Mouse (Mus musculus) CD8-positive naive resting alpha-beta T cell, adult 2 months (primary cell): Measurements from ENCODE around the gene Dbndd2.

Source experiments
- DNase-seq, 2 experiments: peaks; one replicate each; pipeline ENCODE4 v3.0.0; 2022; ENCODE audit warnings: low read depth in 2 of 2, low spot score in 2 of 2

Gene Dbndd2

DNA sequence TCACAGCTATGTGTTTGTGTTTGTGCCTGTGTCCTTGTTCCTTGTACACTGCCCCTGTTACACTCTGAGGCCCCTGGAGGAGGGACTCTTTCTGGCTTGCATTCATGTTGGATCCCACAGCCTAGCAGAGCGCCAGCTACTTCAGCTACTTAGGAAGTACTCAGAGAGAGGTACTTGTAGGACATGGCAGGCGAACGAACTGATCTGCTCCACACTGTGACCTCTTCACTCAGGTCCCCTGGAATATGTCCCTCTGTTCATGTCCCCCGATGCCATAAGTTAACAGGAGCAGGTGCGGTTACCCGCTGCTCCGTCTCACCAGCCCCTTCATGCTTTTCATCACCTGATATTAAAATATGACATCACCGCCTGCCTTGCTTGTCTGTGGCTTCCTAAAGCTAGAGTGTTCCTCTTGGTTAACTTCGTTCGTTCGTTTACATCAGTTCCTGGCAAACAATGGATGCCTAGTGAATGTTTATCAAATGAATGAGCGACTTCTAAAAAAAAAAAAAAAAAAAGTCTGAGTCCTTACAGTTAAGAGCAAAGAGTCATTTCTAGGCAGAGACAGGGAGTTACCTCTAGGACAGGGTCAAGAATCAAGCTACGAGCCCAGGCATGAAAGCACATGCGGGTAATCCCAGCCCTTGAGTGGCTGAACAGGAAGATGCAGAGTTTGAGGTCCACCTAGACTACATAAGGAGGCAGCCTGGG is 32.7 kb upstream of the Dbndd2 start:
- DNase-seq = no peak

GRCm38 (mm10) chr2:164453887-164454500 is 31.9 kb upstream of the Dbndd2 start:
- no peak for DNase-seq

- no peak for DNase-seq
Observed at GRCm38 (mm10) chr2:164454846-164455245, 31.1 kb upstream of the Dbndd2 start.

GRCm38 (mm10) chr2:164455421-164456190 is 30.3 kb upstream of the Dbndd2 start:
- DNase-seq = no peak

DNA sequence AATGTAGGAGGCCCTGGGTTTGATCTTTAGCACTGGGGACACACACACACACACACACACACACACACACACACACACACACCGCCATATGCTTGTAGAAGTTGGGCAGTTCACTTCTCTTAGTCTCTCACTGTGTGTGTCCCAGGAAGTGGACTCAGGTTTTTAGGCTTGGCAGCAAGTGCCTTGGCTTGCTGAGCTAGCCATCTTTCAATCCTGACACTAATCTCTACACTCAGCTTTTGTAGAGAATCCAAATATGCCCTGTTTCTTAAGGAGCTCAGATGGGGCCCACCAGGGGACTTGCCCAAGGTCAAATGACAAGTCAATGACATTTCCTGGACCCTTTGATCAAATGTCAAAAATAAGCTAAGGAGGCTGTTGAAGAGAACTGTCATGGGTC is 29.5 kb upstream of the Dbndd2 start:
- DNase-seq = no peak

DNA sequence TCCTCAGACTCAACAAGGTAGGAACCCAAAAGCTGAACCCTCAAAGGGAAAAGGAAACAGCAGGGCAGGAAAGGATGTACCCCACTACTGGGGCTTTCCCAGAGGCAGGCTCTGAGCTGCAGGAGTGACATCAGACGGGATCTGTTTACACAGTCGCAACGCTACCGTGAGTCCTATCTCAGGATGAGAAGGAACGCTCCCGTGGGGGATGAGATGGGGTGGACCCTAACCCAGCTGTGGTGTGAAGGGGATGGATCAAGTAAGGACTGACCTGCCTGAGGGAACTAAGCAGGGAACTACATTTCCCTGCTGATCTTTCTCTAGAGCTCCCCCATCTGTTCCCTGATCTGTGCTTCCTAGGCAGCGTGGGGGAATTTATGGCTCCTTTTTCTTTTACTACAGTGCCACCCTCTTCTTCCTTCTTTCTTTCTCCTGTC is 29.0 kb upstream of the Dbndd2 start, which contains the start of gene Sys1:
Gene Sys1 (plus strand): TSS at position 101 of the 437 bp plus-strand sequence.
- DNase-seq = no peak

DNA sequence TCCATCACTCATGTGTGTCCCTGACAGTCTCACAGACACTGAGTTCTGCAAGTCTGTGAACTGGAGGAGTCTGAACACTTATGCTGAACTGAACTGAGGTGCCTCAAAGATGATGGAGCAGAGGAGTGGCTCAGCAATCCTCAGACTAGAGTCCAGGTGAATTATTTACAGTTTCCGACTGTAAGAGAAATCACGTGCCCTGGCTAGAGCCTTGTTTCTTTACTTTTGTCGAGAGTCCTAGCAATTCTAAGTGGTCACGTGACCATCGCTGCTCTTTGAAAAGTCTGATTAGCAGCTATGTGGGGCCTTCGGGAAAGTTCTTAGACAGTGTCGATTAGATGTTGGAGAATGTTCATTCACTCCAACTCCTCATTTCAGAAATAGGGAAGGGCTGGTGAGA is 28.0 kb upstream of the Dbndd2 start:
- no peak for DNase-seq

DNA sequence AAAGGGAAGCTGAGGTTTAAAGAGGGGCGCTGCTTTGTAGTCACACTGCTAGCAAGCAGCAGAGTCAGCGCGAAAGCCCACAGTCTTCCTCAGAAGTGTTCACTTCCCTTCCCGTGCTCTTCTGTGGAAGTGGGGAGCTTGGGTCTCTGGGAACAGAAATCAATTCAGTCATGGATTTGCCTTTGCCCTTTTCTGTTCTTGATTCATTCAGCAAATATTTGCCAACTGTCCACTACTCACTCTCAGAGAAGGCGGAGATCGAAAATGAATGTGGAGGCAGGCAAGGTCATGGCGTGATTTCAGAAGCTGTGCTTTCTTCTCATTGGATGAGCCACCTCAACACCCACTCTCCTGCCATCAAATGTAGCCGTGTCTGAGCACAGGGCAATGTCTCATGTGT is 27.4 kb upstream of the Dbndd2 start:
- DNase-seq = no peak

- peak; percentile 92 to 93 for DNase-seq
Observed at GRCm38 (mm10) chr2:164460745-164461551, 25.0 kb upstream of the Dbndd2 start, which contains the start of gene Gm20458. Gene Gm20458, plus strand, starts transcription at chr2:164460967.

DNA sequence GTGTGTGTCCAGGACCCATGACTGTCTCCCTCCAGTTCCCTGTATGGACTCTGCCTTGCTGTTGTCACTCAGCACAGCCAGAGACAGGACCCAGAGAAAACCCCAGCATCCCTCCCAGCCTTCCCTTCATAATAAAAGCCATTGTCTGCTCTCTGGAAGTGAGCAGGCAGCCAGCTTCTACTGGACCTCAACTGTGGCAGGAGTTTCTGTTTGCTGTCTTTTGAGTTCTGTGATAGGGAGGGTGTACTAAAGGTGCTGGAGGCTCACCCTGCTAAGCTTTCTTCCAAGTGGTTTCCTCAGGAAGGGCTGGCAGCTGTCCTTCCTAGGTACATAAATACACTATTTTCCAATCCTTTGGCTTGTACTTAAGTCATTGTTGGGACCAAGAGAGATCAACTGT is 20.7 kb upstream of the Dbndd2 start:
- DNase-seq = no peak

- no peak for DNase-seq
Observed at GRCm38 (mm10) chr2:164466787-164467186, 19.1 kb upstream of the Dbndd2 start.

GRCm38 (mm10) chr2:164470254-164470653 is 15.7 kb upstream of the Dbndd2 start:
- DNase-seq = peak; percentile 42 to 52

DNA sequence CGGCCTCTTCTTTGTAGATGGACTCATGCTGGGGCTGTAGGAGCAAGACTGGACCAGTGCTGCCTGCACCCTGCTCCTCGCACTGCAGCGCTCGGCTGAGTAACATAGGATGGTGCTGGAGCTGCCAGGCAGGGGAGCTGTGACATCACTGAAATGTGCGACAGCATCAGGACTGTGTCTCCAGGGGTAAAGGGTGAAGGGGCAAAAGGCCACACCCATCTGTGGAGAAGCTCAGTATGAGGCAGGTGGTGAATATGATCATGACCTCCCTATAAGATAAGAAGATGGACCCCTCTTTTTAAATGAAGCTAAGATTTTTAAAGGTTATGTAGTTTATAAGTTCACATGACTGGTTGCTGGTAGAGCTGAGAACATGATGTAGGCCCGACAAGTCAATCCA is 12.3 kb upstream of the Dbndd2 start, which contains the start of gene Trp53tg5:
Gene Trp53tg5 (minus strand): TSS at position 101 of the 400 bp plus-strand sequence.
- DNase-seq = no peak

DNA sequence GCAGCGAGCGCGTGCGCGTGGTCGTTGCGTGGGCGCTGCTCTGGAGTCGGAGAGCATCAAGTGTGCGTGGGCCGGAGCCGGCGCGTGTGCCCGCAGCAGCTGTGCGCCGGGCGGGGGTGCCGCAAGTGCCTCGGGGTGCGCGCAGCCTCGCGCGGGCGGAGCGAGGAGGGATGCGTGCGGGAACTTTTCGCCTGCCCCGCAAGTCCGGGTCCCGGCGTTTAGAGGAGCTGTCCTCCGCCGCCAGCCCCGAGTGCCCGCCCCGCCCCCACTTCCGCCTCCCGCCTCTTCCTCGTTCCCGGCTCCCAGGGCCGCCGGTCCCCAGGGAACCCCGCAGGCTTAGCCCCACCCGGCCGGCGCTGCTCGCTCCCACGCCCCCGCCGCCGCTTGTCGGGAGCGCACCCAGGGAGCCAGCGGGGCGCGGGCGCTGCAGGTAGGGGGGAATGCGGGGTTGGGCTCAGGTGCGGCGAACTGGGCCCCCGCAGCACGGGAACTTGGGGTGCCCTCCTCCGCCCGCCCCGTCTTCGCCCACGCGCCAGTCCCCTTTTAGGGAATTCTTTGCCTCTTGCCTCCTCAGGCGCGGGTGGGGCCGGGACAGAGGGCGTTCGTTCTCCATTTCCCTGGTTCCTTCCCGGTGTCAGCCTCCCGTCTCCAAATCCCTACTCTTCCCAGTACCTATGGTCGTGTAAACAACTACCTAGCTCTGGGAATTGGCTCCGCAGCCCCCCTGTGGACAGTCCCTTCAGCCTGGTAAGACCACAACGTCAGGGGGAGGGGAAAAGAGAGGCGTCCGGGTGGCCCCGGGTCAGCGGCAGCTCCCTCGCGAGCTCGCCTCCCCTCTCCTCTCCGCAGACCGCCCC is 580 bp downstream of the Dbndd2 start:
- peak in 1 of 2 experiments; percentile 6 for DNase-seq

DNA sequence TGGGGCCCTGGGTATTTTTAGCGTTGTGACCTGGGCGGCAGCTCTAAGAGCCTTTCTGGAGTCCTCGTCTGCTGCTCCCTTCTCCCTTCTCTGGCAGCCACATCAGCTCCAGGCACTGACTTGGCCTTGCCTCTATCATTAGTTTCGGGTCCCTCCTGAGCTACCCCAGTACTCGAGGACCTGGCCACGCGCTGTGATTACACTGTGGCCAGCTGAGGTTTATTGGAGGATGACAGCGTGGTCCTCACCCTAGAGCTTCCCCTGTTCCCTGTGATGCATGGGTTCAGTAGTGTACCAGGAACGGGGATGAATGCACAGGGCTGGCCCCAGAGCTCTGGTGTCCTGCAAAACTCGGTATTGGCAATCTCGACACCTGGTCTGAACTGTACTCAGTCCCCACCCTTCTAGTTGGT is 1.2 kb downstream of the Dbndd2 start:
- DNase-seq = no peak

- no peak for DNase-seq
Observed at GRCm38 (mm10) chr2:164487812-164488211, 1.9 kb downstream of the Dbndd2 start.

DNA sequence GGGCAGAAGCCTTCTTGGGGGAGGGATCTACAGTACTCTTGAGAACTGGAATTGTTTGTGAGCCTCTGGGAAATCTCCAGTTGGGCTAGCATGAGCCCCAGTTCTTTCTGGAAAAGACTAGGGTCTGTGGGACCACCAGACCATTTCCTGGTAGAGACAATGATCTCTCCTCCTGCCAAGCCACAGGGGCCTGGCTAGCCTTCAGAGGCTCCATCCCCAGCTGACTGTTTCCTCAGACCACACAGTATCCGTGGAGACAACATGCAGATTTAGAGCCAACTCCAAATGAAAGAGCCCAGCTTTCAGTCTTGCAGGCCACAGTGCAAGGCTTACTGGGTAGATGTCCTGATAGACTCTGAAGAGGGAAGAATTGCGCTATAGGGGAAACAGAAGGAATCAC is 8.2 kb downstream of the Dbndd2 start:
- DNase-seq = no peak

DNA sequence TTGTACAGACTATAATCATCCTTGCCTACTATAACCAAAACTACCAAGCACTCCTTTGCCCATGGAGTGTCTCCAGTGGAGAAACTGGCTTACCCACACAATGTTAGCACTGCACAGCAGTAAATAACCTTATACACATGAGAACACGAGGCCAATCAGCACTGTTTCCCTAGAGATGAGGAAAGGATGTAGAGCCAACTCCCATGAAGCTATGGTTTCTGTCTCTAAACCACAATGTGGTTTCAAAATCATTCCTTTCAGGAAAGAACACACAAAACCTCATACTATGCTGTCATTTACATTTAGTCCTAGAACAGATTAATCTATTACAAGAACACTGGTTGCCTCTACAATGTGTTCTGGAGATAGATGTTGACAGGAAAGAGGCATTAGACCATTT is 10.4 kb downstream of the Dbndd2 start:
- no peak for DNase-seq

GRCm38 (mm10) chr2:164496847-164497690 is 11.2 kb downstream of the Dbndd2 start, which contains the start of gene Pigt:
Gene Pigt, plus strand, starts transcription at chr2:164497520.
- DNase-seq = peak; percentile 76 to 78
